Mouse (Mus musculus): ENCODE results near the gene Nsmf.

The Nsmf gene

DNA sequence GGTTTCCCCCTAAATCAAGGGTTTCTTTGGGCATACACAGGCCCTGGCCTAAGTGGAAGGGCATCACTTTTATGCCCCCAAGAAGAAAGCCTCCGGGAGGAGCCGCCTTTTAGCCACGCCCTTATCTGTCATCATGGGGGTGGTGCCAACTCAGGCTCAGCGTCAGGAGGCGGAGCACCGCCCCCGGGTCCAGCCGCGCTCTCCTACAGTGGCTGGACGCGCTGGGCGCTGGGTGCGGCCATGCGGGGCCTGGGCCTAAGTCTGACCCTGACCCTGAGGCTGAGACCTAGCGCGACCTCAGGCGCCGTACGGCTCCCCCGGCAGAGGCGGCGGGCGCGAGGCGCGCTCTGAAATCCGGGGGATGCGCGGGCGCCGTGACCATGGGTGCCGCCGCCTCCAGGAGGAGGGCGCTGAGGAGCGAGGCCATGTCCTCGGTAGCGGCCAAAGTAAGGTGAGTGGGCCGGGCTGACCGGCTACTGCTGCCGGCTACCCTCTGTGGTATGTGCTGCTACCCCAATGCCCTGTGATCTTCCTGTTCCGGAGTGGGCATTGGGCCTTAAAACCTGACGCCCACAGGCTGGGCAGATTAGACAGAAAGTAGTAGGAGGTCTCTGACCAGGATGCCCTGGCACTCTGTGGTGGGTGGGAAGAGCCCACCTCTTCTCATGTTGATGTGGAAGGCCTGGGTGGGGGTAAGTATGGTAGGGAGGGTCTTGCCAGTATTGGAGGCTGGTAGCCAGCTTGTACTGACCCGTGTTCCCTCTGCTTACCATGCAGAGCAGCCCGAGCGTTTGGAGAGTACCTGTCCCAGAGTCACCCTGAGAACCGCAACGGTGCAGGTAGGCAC is at the start of gene Nsmf:
Gene Nsmf, plus strand, starts transcription at position 135 of the 847 bp plus-strand sequence.
- DNase-seq (ENCODE audit: low spot score in 2 of 2) = peak; percentile 82 to 90

- DNase-seq (ENCODE audit: low spot score in 2 of 2) = no peak
These were observed 47.4 kb upstream of the Nsmf start for GRCm38 (mm10) chr2:25006767-25007166.

GRCm38 (mm10) chr2:25008250-25008649 is 45.9 kb upstream of the Nsmf start:
- no peak for DNase-seq (ENCODE audit: low spot score in 2 of 2)

DNA sequence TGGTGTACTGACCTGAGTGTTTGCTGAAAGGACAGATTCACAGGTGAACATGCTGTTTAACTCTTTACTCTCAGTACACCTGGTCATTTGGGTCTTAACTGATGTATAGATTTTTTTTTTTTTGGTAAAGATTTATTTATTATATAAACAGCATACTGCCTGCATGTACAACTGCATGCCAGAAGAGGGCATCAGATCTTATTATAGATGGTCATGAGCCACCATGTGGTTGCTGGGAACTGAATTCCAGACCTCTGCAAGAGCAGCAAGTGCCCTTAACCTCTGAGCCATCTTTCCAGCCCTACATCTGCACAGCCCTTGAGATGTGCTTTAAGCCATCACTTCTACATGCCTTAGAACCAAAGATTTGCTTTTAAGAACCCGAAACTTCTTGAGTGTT is 31.5 kb upstream of the Nsmf start:
- no peak for DNase-seq (ENCODE audit: low spot score in 2 of 2)

GRCm38 (mm10) chr2:25025109-25025508 is 29.0 kb upstream of the Nsmf start:
- no peak for DNase-seq (ENCODE audit: low spot score in 2 of 2)

GRCm38 (mm10) chr2:25034994-25035393 is 19.2 kb upstream of the Nsmf start:
- no peak for DNase-seq (ENCODE audit: low spot score in 2 of 2)

- no peak for DNase-seq (ENCODE audit: low spot score in 2 of 2)
These were observed 14.1 kb upstream of the Nsmf start for GRCm38 (mm10) chr2:25040089-25040488.

GRCm38 (mm10) chr2:25050921-25051320 is 3.2 kb upstream of the Nsmf start:
- no peak for DNase-seq (ENCODE audit: low spot score in 2 of 2)

DNA sequence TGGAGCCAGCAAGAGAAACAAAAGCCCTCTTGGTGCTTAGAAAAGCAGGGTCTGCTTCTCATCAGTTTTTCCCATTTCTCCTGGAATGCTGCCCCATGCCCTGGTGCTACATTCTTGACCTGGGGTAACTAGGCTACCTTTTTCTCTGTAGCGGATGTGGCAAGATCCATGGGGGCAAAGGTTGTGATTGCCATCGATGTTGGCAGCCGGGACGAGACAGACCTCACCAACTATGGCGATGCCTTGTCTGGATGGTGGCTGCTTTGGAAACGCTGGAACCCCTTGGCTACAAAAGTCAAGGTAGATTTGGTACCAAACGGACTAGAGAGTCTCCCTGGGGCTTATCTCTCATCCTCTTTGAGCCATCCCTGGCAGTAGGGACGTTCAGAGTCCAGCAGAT is 2.7 kb upstream of the Nsmf start:
- DNase-seq (ENCODE audit: low spot score in 2 of 2) = no peak

GRCm38 (mm10) chr2:25053101-25053500 is 1.1 kb upstream of the Nsmf start:
- DNase-seq (ENCODE audit: low spot score in 2 of 2) = no peak

- DNase-seq (ENCODE audit: low spot score in 2 of 2) = no peak
These were observed 882 bp downstream of the Nsmf start for GRCm38 (mm10) chr2:25055068-25055405.

- no peak for DNase-seq (ENCODE audit: low spot score in 2 of 2)
These were observed 1.4 kb downstream of the Nsmf start for GRCm38 (mm10) chr2:25055409-25056155.

DNA sequence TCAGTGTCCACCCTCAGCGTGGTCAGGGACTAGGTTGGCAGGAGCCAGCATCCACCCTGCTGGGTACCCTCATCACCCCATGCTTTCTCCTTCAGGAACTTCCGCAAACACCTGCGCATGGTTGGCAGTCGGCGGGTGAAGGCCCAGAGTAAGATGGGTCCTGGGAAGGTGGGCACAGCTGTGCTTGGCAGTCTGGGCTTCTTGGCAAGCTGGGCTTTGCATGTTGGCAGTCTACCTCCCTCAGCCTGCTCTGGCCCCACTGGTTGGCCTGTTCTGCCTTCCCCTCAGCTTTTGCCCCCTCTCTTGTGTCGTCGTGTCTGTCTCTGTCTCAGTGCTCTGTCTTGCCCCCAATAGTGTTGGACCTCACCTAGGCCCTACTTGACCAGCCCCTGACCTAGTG is 4.8 kb downstream of the Nsmf start:
- no peak for DNase-seq (ENCODE audit: low spot score in 2 of 2)

DNA sequence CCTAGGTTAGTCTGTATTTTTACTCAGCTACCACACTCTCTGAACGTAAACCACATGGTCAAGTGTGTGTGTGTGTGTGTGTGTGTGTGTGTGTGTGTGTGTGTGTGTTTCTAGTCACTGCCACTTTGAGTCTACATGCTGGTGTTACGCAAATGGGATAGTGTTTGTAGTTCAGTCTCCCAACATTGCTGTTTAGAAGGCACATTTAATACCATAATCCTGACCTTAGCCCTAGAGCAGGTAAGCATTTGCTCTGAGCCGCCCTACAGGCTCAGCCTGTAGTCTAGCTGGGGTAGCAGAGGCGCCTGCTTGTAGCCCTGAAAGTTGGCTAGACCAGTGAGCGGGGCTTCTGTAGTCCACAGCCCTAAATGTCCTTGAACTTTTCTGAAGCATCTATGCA is 9.4 kb downstream of the Nsmf start:
- DNase-seq (ENCODE audit: low spot score in 2 of 2) = no peak

- DNase-seq (ENCODE audit: low spot score in 2 of 2) = no peak
These were observed 10.1 kb downstream of the Nsmf start for GRCm38 (mm10) chr2:25064285-25064684.

DNA sequence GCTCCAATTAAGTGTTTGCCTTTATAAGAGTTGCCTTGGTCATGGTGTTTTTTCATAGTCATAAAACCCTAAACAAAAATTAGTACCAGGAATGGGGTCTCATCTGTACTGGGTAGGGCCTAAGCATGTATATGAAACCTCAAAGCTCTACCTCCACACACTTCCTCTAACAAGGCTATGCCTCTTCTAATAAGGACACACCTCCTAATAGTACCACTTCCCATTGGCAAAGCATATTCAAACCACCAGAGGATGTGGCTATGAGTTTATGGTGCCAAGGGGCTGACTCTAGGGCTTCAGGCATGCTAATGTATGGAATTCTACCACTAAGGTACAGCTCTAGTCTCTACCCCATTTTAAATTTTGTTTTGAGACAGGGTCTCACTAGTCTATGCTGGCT is 11.4 kb downstream of the Nsmf start:
- DNase-seq (ENCODE audit: low spot score in 2 of 2) = no peak

DNA sequence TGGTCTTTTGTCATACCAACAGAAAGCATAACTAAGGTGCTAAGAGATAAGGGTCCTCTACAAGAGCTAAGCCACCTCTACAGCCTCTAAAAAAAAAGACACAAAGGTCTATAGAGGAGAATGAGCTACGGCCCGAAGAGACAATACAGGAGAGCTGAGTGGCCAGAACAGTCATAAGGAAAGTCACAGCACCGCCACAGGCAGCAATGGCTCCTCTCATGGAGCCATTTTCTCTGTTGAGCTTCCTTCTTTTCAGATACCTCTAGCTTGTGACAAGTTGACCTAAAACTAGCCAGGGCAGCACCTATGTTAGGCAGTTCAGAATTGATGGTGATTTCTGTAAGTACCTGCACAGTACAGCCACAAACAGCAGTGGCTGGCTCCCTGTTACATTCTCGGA is 12.4 kb downstream of the Nsmf start:
- no peak for DNase-seq (ENCODE audit: low spot score in 2 of 2)

DNA sequence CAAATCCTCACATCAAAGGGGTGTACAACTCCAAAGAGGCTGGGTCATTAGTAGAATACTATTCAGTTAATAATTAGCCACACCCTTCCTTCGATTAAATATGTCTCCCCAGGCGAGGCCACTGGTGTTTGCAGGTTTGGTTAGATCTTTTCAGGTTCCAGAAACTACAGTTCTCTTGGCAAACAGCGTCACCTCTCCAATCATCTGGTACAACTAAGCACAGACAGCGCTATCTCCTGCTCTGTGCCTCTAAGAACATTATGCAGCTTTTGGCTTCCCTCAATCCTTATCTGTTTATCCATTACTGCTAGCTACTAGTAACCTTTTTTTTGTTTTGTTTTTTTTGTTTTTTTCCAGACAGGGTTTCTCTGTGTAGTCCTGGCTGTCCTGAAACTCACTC is 15.4 kb downstream of the Nsmf start:
- DNase-seq (ENCODE audit: low spot score in 2 of 2) = no peak

DNA sequence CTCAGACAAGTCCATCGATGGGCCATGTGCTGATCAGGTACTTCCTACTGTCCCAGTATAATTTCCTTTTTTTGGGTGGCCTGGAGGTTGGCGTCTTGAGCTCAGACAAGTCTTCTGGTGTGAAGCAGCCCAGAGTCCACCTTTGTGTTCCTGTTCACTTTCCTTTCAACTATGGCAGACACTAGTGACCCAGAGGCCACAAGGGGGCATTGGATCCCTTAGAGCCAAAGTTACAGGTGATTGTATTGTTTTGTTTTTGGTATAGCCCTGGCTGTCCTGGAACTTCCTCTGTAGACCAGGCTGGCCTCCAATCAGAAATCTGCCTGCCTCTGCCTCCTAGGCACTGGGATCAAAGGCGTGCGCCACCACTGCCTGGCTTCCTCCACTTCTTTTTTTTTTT is 18.2 kb downstream of the Nsmf start:
- no peak for DNase-seq (ENCODE audit: low spot score in 2 of 2)

- DNase-seq (ENCODE audit: low spot score in 2 of 2) = no peak
These were observed 21.4 kb downstream of the Nsmf start for GRCm38 (mm10) chr2:25075506-25075905.

- DNase-seq (ENCODE audit: low spot score in 2 of 2) = no peak
These were observed 24.8 kb downstream of the Nsmf start for GRCm38 (mm10) chr2:25078967-25079366.

DNA sequence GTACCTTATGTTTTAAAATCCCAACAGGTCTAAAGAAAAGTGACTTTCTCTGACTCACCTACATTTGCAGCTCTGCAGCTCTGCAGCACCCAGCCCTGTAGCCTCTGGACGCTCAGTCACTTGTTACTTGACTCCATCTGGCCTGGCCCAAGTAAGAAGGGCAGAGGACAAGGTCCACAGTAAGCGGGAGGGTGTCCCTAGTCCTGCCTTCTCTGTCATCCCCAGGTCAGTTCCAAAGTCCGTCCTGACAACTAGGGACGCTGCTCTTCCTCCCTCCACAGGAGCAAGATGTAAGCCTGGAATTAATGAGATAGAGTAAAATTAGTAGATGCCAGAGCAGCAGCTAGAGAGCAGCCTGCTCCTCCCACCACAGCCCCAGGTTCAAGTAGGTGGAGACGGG is 25.9 kb downstream of the Nsmf start, which contains the start of gene Entpd8:
Gene Entpd8, plus strand, starts transcription at position 229 of the 400 bp plus-strand sequence.
- no peak for DNase-seq (ENCODE audit: low spot score in 2 of 2)

- no peak for DNase-seq (ENCODE audit: low spot score in 2 of 2)
These were observed 29.5 kb downstream of the Nsmf start for GRCm38 (mm10) chr2:25083697-25084096.
